Mouse (Mus musculus) heart, postnatal 0 days (tissue): ENCODE results near the gene Abi3. TPM values are rescaled to one million over a fixed set of nuclear protein-coding genes. Genes with fewer than 3 reads are reported as not detected.
A peak's percentile ranks its signal among the peaks of the same experiment; 100 is the strongest.

Experiments
- ATAC-seq: fragments of 200-750 bp; cut with Nextera tagmentation; 2 replicates; pipeline ENCODE4 v1.8.0; 2017; ENCODE audit warnings: low read depth, moderate number of reproducible peaks, moderate library complexity; ENCODE audit not compliant: insufficient read depth
- DNase-seq: peaks from one replicate; pipeline ENCODE4 v3.0.0-alpha.2; 2016; ENCODE audit warnings: low spot score
- H3K27ac ChIP-seq: fragments of 300-500 bp; sonication (generic); 2 replicates; pipeline ENCODE4 v1.5.1; 2014; ENCODE audit warnings: low read depth, mild to moderate bottlenecking
- H3K27me3 ChIP-seq: fragments of 300-500 bp; sonication (generic); 2 replicates; pipeline ENCODE4 v1.6.1; 2014; ENCODE audit warnings: low read length, mixed read lengths; ENCODE audit not compliant: control insufficient read depth, insufficient read depth
- H3K36me3 ChIP-seq: fragments of 300-500 bp; sonication (generic); replicated peaks from 2 replicates; pipeline ENCODE4 v1.6.1; 2014; ENCODE audit warnings: low read length, mixed read lengths; ENCODE audit not compliant: control insufficient read depth, insufficient read depth
- H3K4me1 ChIP-seq: fragments of 300-500 bp; sonication (generic); 2 replicates; pipeline ENCODE4 v1.6.1; 2014; ENCODE audit warnings: antibody characterized with exemption; ENCODE audit not compliant: control insufficient read depth, insufficient read depth
- H3K4me2 ChIP-seq: fragments of 300-500 bp; sonication (generic); 2 replicates; pipeline ENCODE4 v1.6.1; 2014; ENCODE audit warnings: low read depth, mild to moderate bottlenecking, low read length, moderate library complexity
- H3K4me3 ChIP-seq: fragments of 300-500 bp; sonication (generic); 2 replicates; pipeline ENCODE4 v1.5.1; 2014; ENCODE audit warnings: low read depth, low read length
- H3K9ac ChIP-seq: fragments of 300-500 bp; sonication (generic); replicated peaks from 2 replicates; pipeline ENCODE4 v1.6.1; 2014; ENCODE audit warnings: low read depth, low read length, mixed read lengths
- H3K9me3 ChIP-seq: fragments of 300-500 bp; sonication (generic); replicated peaks from 2 replicates; pipeline ENCODE4 v1.6.1; 2016; ENCODE audit warnings: low read length; ENCODE audit not compliant: control insufficient read depth
- CTCF ChIP-seq: IDR thresholded peaks from 2 replicates; pipeline ENCODE4 v1.5.1; 2016; ENCODE audit warnings: antibody characterized with exemption, control low read depth, low read depth
- EP300 ChIP-seq: IDR thresholded peaks from 2 replicates; pipeline ENCODE4 v1.6.1; 2016; ENCODE audit warnings: antibody characterized with exemption, low read depth
- WGBS: fragments of 180-500 bp; shearing (Covaris S2); extraction: QIAGEN DNeasy Blood & Tissue Kit; methylation state at CpG from one replicate; pipeline ENCODE4 v1.1.7; 2014; 5-methylcytosine and 5-hydroxymethylcytosine counted together
- polyA plus RNA-seq: library from polyadenylated mRNA; unstranded; fragments of >200 nt; fragmentation: Nextera tagmentation; extraction: Ambion mirVana; gene quantifications from 2 replicates; pipeline ENCODE4 v1.2.1, GENCODE M21; 2015
- total RNA-seq: library from RNA; depleted of rRNA; stranded (reverse); fragments of >200 nt; gene quantifications from 2 replicates; pipeline ENCODE4 v1.2.3, GENCODE M21; 2014; ENCODE audit warnings: low replicate concordance

Gene Abi3
- total and polyA plus RNA-seq, 2 experiments from 2014 or later = 13.4 to 14.3 TPM

DNA sequence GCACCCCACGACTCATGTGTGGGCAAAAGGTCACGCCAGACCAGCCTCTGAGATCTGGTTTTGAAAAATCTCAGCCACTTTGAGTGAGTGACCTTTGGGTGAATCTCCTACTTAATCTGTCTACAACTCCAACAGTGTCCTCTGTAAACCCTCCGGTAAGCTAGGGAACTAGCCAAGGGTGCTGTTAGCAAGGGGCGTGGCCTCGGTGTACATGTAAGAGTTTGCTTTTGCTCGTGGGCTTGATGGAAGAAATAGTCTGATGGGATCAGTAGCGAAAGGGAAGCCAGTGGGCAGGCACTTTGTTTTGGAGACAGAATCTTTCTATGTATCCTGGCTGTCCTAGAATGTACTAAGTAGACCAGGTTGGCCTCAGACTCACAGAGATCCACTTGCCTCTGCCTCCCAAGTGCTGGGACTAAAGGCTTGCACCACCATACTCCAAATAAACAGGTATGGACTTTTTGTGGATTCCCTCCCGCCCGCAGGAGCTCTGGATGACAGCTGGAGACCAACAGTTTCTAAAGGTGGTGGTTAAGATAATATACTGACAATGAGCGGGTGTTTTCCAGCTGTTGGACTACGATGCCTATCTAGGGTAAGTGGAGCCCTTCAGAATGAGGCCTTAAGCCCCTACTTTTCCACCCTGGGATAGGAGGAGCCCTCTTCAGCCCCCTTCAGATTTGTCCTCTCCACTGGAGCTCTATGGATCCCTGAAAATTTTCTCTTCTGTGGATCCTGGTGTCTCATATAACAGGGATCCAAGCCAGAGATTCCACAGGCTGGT is 13.9 kb downstream of the Abi3 start:
- Histone ChIP-seq H3K4me1 (peaks cover 7% of the 10 kb centered on the region), H3K27me3 (peaks cover 34% of the 10 kb centered on the region), H3K36me3 (peaks cover 20% of the 10 kb centered on the region), H3K9ac (no peak overlapping the region), H3K27ac (no peak overlapping the region), H3K4me3 (no peak overlapping the region), H3K9me3 (no peaks in the 10 kb centered on the region), H3K4me2 (no peak overlapping the region)
- DNase-seq (no peak), ATAC-seq (no peak)
- no peak for TF ChIP-seq EP300
- no peak for TF ChIP-seq CTCF
- 72% methylated on average over 11 of the region's 11 CpGs for WGBS

DNA sequence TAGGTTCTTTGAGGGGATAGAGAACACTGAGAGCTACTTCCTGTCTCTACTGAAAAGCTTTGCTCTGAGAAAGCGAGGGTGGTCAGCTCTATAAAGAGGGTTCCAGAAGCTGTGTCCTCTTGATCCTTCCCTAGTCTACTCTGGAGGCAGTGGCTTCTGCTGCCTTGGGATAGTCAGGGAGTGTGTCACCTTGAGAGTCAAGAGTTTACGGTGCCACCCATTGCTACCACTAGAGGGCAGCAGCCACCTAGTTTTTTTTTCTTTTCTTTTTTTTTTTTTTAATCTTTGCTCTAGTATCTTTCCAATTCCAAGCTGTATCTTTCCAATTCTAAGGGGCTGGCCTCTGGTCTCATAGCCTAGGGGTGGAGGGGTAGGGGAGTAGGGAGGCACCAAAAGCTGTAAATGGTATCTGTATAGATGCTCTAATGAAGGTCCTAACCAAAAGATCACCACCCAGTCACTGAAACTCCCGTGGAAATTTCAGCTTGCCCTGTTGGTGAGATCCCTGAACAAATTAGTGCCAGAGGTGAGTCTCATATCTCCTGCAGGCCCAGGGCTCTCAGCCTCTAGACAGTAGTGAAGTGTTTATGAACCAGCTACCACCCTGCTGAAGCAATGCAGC is 14.7 kb downstream of the Abi3 start:
- peak; percentile 81 for TF ChIP-seq CTCF
- no peak for TF ChIP-seq EP300
- Histone ChIP-seq H3K9ac (0 out of 2 replicates have a peak overlapping the region, but pooled peaks have one; percentile 18), H3K27me3 (peaks cover 27% of the 10 kb centered on the region), H3K9me3 (no peaks in the 10 kb centered on the region), H3K27ac (peak overlapping the region; percentile 44), H3K4me1 (peaks cover 7% of the 10 kb centered on the region), H3K4me2 (no peak overlapping the region), H3K36me3 (peaks cover 12% of the 10 kb centered on the region; the same call in 1 of the 2 replicates), H3K4me3 (no peak overlapping the region)
- no peak for ATAC-seq
- DNase-seq = peak; percentile 61
- WGBS = 15% methylated on average over 3 of the region's 3 CpGs

DNA sequence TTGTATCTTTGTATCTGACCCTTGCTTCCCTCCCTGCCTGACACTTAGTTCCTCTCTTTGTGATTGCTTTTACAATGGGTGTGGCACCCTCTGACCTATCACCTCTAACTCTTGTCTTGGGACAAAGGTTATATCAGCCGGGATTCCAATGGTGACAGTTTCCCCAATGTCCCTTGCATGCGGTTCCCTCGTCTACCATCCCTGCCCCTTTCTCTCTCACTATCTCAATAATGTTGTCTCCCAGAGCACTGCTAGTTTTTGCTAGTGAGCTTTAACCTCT is 15.2 kb downstream of the Abi3 start:
- TF ChIP-seq CTCF = no peak
- no peak for TF ChIP-seq EP300
- Histone ChIP-seq H3K9me3 (no peaks in the 10 kb centered on the region), H3K4me3 (no peak overlapping the region), H3K4me1 (peaks cover 7% of the 10 kb centered on the region), H3K9ac (0 out of 2 replicates have a peak overlapping the region, but pooled peaks have one; percentile 18), H3K27ac (peak overlapping the region; percentile 44), H3K36me3 (peaks cover 8% of the 10 kb centered on the region; the same call in 1 of the 2 replicates), H3K4me2 (no peak overlapping the region), H3K27me3 (peaks cover 22% of the 10 kb centered on the region)
- WGBS = 16% methylated on average over 3 of the region's 3 CpGs
- ATAC-seq = no peak
- no peak for DNase-seq

DNA sequence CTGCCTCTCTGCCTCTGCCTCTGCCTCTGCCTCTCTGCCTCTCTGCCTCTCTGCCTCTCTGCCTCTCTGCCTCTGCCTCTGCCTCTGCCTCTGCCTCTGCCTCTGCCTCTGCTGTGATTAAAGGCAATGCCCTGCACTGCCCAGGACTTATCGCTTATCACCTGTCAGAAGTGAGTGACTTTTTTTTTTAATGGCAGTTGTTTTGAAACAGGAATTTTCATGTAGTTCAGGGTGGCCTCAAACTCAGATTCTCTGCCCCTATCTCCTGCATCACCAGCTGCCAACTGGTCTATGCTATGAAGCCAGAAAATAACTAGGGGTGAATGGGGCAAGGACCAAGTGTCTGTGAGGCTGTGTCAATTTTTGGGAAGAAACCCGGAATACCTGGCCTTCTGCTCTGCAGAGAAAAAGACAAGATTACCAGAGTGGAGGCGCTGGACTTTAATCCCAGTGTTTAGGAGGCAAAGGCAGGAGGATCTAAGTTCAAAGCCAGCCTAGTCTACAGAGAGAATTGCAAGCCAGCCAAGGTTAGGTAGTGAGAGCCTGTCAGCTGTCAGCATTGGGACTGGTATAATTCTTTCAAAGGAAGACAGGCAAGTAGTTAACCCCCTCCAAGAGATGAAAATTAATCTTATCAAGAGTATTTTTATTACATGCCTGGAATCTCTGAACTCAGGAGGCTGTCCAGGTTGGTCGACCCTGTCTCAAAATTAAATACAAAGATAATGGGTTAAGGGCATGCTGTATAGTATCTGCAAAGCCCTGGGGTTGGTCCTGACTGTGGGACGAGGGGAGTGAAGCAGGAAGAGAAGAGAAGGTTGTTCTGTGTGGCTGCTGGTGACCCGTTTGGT is 15.7 kb downstream of the Abi3 start:
- no peak for ATAC-seq
- Histone ChIP-seq H3K9ac (0 out of 2 replicates have a peak overlapping the region, but pooled peaks have one; percentile 18), H3K27ac (no peak overlapping the region), H3K4me1 (peaks cover 7% of the 10 kb centered on the region), H3K9me3 (no peaks in the 10 kb centered on the region), H3K27me3 (peaks cover 22% of the 10 kb centered on the region), H3K4me2 (no peak overlapping the region), H3K4me3 (no peak overlapping the region), H3K36me3 (0 out of 2 replicates have a peak, but pooled peaks cover 7% of the 10 kb centered on the region)
- no peak for DNase-seq
- TF ChIP-seq CTCF (no peak), EP300 (no peak)
- WGBS = 49% methylated on average over 6 of the region's 6 CpGs

DNA sequence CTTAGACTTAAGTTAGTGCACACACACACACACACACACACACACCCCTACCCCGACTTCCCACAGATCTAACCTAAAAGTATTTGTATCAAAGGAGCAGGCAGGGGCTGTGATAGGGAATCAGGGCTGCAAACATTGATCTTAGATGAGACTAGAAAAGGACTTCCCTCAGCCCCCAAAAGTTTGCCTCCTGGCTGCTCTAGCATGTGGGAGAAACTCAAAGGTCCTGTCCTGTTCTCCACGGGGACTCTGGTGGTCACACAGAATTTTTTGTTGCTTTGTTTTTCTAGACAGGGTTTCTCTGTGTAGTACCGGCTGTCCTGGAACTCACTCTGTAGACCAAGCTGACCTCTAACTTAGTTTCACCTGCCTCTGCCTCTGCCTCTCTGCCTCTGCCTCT is 16.7 kb downstream of the Abi3 start:
- DNase-seq = no peak

More for the DNA sequence above, 16.7 kb downstream of the Abi3 start:
- Histone ChIP-seq H3K27ac (peak overlapping the region; percentile 80), H3K4me3 (peak overlapping the region; percentile 58; the same call in 1 of the 2 replicates), H3K9me3 (no peaks in the 10 kb centered on the region), H3K27me3 (peaks cover 12% of the 10 kb centered on the region), H3K9ac (peak overlapping the region; percentile 57; the same call in 1 of the 2 replicates), H3K36me3 (no peaks in the 10 kb centered on the region), H3K4me2 (peak overlapping the region; percentile 80), H3K4me1 (peaks cover 7% of the 10 kb centered on the region)
- WGBS = 42% methylated on average over 3 of the region's 3 CpGs
- no peak for ATAC-seq
- no peak for TF ChIP-seq EP300
- TF ChIP-seq CTCF = no peak
